Mouse (Mus musculus): Measurements from ENCODE around the gene Ehd2.

DNA sequence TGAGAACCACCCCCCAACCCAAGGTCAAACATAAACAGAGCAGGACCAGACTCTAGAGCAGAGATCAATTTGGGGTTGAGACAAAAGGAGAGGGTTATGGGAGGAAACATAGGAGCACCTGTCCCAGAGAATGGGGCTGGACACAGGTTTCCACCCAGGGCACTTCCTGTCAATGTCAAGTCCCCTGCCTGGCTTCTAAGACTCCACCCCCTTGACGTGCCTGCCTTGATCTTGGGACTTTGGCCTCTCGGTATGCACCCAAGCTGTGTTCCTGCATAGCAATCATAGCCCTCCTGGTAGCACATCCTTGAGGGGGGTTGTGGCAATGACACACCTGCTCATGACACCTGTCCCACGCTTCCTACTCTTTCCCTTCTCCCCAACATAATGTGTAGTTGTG, 25.8 kb upstream of the Ehd2 start:
- TF ChIP-seq CTCF (conservative IDR thresholded peaks at IDR 0.05; ENCODE audit: insufficient read depth, insufficient read length, low read depth, low read length) (no peak), POLR2A (IDR thresholded peaks at IDR 0.05; ENCODE audit: low read depth, low read length) (no peak)
